Mouse (Mus musculus): ENCODE measurements around the gene Tescl. TPM values are rescaled to one million over a fixed set of nuclear protein-coding genes. Genes with fewer than 3 reads are reported as not detected.

Tescl gene
- total and polyA plus RNA-seq, 3 experiments, result not detected

DNA sequence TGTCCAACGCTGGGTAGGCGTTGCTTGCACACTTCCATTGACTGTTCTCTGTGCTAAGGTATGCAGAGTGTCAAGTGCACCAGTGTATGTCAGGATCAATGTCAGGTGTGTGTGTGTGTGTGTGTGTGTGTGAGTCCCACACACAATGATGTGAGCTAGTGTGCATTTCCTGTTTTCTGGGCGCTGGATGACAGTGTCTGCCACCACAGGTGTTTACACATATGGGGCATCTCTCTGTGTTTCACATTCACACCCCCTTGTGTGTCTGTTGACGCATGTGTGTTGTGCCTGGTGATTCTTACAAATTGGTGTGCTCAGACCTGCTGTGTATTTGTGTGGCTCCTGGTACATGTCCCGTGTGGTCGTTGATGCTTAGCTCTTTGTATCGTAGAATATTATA is 35.2 kb upstream of the Tescl start:
- H3K27ac ChIP-seq (ENCODE audit: control insufficient read depth, low read depth, low read length), result peak overlapping the region; percentile 97
- peaks cover 33% of the 10 kb centered on the region for H3K79me2 ChIP-seq (ENCODE audit: control insufficient read depth, insufficient read depth, low read length, poor library complexity)
- no peak overlapping the region for H3K4me3 ChIP-seq (ENCODE audit: control insufficient read depth in 1 of 2, insufficient read depth in 1 of 2, low read depth in 2 of 2, low read length in 2 of 2)
- TF ChIP-seq KAT2A (conservative IDR thresholded peaks at IDR 0.05; ENCODE audit: low read depth, low read length) (no peak), UBTF (IDR thresholded peaks at IDR 0.05; ENCODE audit: borderline replicate concordance, insufficient read depth, low read depth, low read length) (no peak), MAZ (IDR thresholded peaks at IDR 0.05; ENCODE audit: low read depth, low read length) (no peak), MAFK (IDR thresholded peaks at IDR 0.05; ENCODE audit: borderline replicate concordance, low read depth, low read length) (no peak), RCOR1 (IDR thresholded peaks at IDR 0.05; ENCODE audit: low read depth, low read length) (no peak), POLR2A (IDR thresholded peaks at IDR 0.05; ENCODE audit: control insufficient read depth in 1 of 2, insufficient read depth in 1 of 2, low read depth in 1 of 2, low read length in 2 of 2, poor library complexity in 1 of 2) (no peak), ELF1 (IDR thresholded peaks at IDR 0.05; ENCODE audit: low read depth, low read length) (no peak), BHLHE40 (IDR thresholded peaks at IDR 0.05; ENCODE audit: borderline replicate concordance, low read depth, low read length) (no peak), SIN3A (IDR thresholded peaks at IDR 0.05; ENCODE audit: low read length) (no peak), USF1 (IDR thresholded peaks at IDR 0.05; ENCODE audit: low read depth, low read length) (no peak), MYB (IDR thresholded peaks at IDR 0.05; ENCODE audit: low read depth, low read length) (no peak), RAD21 (IDR thresholded peaks at IDR 0.05; ENCODE audit: low read depth, low read length) (no peak), MYC (IDR thresholded peaks at IDR 0.05; ENCODE audit: low read depth, low read length) (no peak), TCF12 (IDR thresholded peaks at IDR 0.05; ENCODE audit: low read depth, low read length) (no peak), CHD1 (IDR thresholded peaks at IDR 0.05; ENCODE audit: low read depth, low read length) (no peak), POLR2AphosphoS5 (IDR thresholded peaks at IDR 0.05; ENCODE audit: borderline replicate concordance, low read depth, low read length) (no peak), CTCF (IDR thresholded peaks at IDR 0.05 in 2 of 3, conservative IDR thresholded peaks at IDR 0.05 in 1 of 3; ENCODE audit: control insufficient read depth in 1 of 3, insufficient read depth in 1 of 3, low read depth in 2 of 3, low read length in 3 of 3, poor library complexity in 1 of 3, severe bottlenecking in 1 of 3) (no peak), POLR2AphosphoS2 (IDR thresholded peaks at IDR 0.05; ENCODE audit: low read length) (no peak), MXI1 (IDR thresholded peaks at IDR 0.05; ENCODE audit: low read depth, low read length) (no peak)
- no peaks in the 10 kb centered on the region for H3K27me3 ChIP-seq (ENCODE audit: control insufficient read depth in 1 of 2, insufficient read depth in 2 of 2, low read length in 2 of 2)
- no peak for DNase-seq (ENCODE audit: low read depth, low spot score)
- H3K9ac ChIP-seq (ENCODE audit: control insufficient read depth, low read depth, low read length, poor library complexity, severe bottlenecking), result no peak overlapping the region
- peaks cover 0 to 7% of the 10 kb centered on the region in 2 experiments; a peak in 2 of 4 replicates for H3K36me3 ChIP-seq (ENCODE audit: control insufficient read depth in 1 of 2, insufficient read depth in 2 of 2, low read length in 2 of 2)
- peaks cover 5 to 56% of the 10 kb centered on the region in 2 experiments; a peak in 3 of 4 replicates for H3K4me1 ChIP-seq (ENCODE audit: control insufficient read depth in 1 of 2, insufficient read depth in 2 of 2, low read length in 2 of 2)
- H3K9me3 ChIP-seq (replicated peaks; ENCODE audit: insufficient read depth, low read length), result no peaks in the 10 kb centered on the region

DNA sequence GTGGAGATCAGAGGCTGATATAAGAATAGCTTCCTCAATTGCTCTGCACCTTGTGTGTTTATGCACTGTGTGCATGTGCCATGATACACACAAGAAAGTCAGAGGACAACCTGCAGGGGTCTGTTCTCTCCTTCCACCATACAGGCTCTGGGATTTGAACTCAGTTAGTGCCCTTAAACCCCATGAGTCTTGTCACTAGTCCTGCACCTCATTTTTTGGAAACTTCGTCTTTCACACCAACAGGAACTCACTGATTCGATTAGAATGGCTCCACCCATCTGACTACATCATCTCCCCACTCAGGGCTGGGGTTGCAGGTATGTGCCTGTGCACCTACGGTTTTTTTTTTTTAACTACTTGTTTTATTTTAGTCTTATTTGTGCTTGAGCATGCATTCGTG is 34.5 kb upstream of the Tescl start:
- TF ChIP-seq GATA1 (IDR thresholded peaks at IDR 0.05; ENCODE audit: low read depth, low read length), result 0 out of 2 replicates have a peak, but pooled peaks have one; percentile 13
- no peak for TF ChIP-seq USF2 (IDR thresholded peaks at IDR 0.05; ENCODE audit: borderline replicate concordance in 1 of 2, insufficient read depth in 1 of 2, low read depth in 1 of 2, low read length in 2 of 2)
- TF ChIP-seq UBTF (IDR thresholded peaks at IDR 0.05; ENCODE audit: borderline replicate concordance, insufficient read depth, low read depth, low read length), result no peak
- no peak for TF ChIP-seq GABPA (IDR thresholded peaks at IDR 0.05; ENCODE audit: low read depth, low read length)
- no peak for TF ChIP-seq TAL1 (IDR thresholded peaks at IDR 0.05; ENCODE audit: low read length)
- no peak for TF ChIP-seq MAFK (IDR thresholded peaks at IDR 0.05; ENCODE audit: borderline replicate concordance, low read depth, low read length)
- TF ChIP-seq CTCF (IDR thresholded peaks at IDR 0.05 in 2 of 3, conservative IDR thresholded peaks at IDR 0.05 in 1 of 3; ENCODE audit: control insufficient read depth in 1 of 3, insufficient read depth in 1 of 3, low read depth in 2 of 3, low read length in 3 of 3, poor library complexity in 1 of 3, severe bottlenecking in 1 of 3), result no peak
- peaks cover 30% of the 10 kb centered on the region for H3K79me2 ChIP-seq (ENCODE audit: control insufficient read depth, insufficient read depth, low read length, poor library complexity)

More for the DNA sequence above, 34.5 kb upstream of the Tescl start:
- DNase-seq (ENCODE audit: low read depth, low spot score), result peak; percentile 61
- H3K36me3 ChIP-seq (ENCODE audit: control insufficient read depth in 1 of 2, insufficient read depth in 2 of 2, low read length in 2 of 2), result peaks cover 0 to 7% of the 10 kb centered on the region in 2 experiments; a peak in 2 of 4 replicates
- H3K27me3 ChIP-seq (ENCODE audit: control insufficient read depth in 1 of 2, insufficient read depth in 2 of 2, low read length in 2 of 2), result no peaks in the 10 kb centered on the region
- no peak overlapping the region for H3K27ac ChIP-seq (ENCODE audit: control insufficient read depth, low read depth, low read length)
- no peak overlapping the region for H3K9ac ChIP-seq (ENCODE audit: control insufficient read depth, low read depth, low read length, poor library complexity, severe bottlenecking)
- no peaks in the 10 kb centered on the region for H3K9me3 ChIP-seq (replicated peaks; ENCODE audit: insufficient read depth, low read length)
- peaks cover 5 to 59% of the 10 kb centered on the region in 2 experiments; a peak in 3 of 4 replicates for H3K4me1 ChIP-seq (ENCODE audit: control insufficient read depth in 1 of 2, insufficient read depth in 2 of 2, low read length in 2 of 2)
- H3K4me3 ChIP-seq (ENCODE audit: control insufficient read depth in 1 of 2, insufficient read depth in 1 of 2, low read depth in 2 of 2, low read length in 2 of 2), result no peak overlapping the region

Data from MEL (cell line).